Mouse (Mus musculus) intestine, postnatal 0 days (tissue): ENCODE results near the gene Vat1l. TPM values are rescaled to one million over a fixed set of nuclear protein-coding genes. Genes with fewer than 3 reads are reported as not detected.

ENCODE experiments used
- ATAC-seq: fragments of 200-750 bp; cut with Nextera tagmentation; 2 replicates; pipeline ENCODE4 v1.8.0; 2017; ENCODE audit warnings: mild to moderate bottlenecking, moderate TSS enrichment, moderate library complexity
- H3K27ac ChIP-seq: fragments of 300-500 bp; sonication (generic); 2 replicates; pipeline ENCODE4 v1.5.1; 2014; ENCODE audit warnings: mild to moderate bottlenecking, low read depth, low read length, moderate library complexity
- H3K27me3 ChIP-seq: fragments of 300-500 bp; sonication (generic); replicated peaks from 2 replicates; pipeline ENCODE4 v1.6.1; 2014; ENCODE audit warnings: low read length, mixed read lengths; ENCODE audit not compliant: control insufficient read depth, insufficient read depth
- H3K36me3 ChIP-seq: fragments of 300-500 bp; sonication (generic); 2 replicates; pipeline ENCODE4 v1.6.1; 2014; ENCODE audit warnings: mild to moderate bottlenecking, moderate library complexity; ENCODE audit not compliant: control insufficient read depth, insufficient read depth
- H3K4me1 ChIP-seq: fragments of 300-500 bp; sonication (generic); replicated peaks from 2 replicates; pipeline ENCODE4 v1.6.1; 2014; ENCODE audit warnings: antibody characterized with exemption, low read length, mixed read lengths; ENCODE audit not compliant: control insufficient read depth, insufficient read depth
- H3K4me2 ChIP-seq: fragments of 300-500 bp; sonication (generic); replicated peaks from 2 replicates; pipeline ENCODE4 v1.6.1; 2014; ENCODE audit warnings: low read depth, mild to moderate bottlenecking, moderate library complexity
- H3K4me3 ChIP-seq: fragments of 300-500 bp; sonication (generic); 2 replicates; pipeline ENCODE4 v1.5.1; 2014; ENCODE audit warnings: low read depth, low read length
- H3K9ac ChIP-seq: fragments of 300-500 bp; sonication (generic); 2 replicates; pipeline ENCODE4 v1.6.1; 2014; ENCODE audit warnings: mild to moderate bottlenecking, low read depth, low read length
- H3K9me3 ChIP-seq: fragments of 300-500 bp; sonication (generic); 2 replicates; pipeline ENCODE4 v1.6.1; 2016; ENCODE audit warnings: mixed run types; ENCODE audit not compliant: control insufficient read depth
- CTCF ChIP-seq: sonication (generic); IDR thresholded peaks from 2 replicates; pipeline ENCODE4 v1.5.1; 2016; ENCODE audit warnings: low read depth, mild to moderate bottlenecking, control low read depth, antibody characterized with exemption, moderate library complexity
- whole genome bisulfite sequencing: fragments of 180-500 bp; shearing (Covaris S2); extraction: QIAGEN DNeasy Blood & Tissue Kit; methylation state at CpG from one replicate; pipeline ENCODE4 v1.1.7; 2014; 5-methylcytosine and 5-hydroxymethylcytosine counted together
- polyA plus RNA-seq: library from polyadenylated mRNA; unstranded; fragments of >200 nt; fragmentation: Nextera tagmentation; extraction: Ambion mirVana; gene quantifications from 2 replicates; pipeline ENCODE4 v1.2.1, GENCODE M21; 2015

Gene Vat1l
- polyA plus RNA-seq, 1 experiment from 2014 or later, result 2.8 TPM

- H3K27me3 ChIP-seq, result no peaks in the 10 kb centered on the region
- H3K4me2 ChIP-seq, result no peak overlapping the region
- no peaks in the 10 kb centered on the region for H3K4me1 ChIP-seq
- no peaks in the 10 kb centered on the region for H3K9me3 ChIP-seq
- ATAC-seq, result no peak
- H3K27ac ChIP-seq, result no peak overlapping the region
- H3K36me3 ChIP-seq, result no peaks in the 10 kb centered on the region
- TF ChIP-seq CTCF, result no peak
- no peak overlapping the region for H3K9ac ChIP-seq
- no peak overlapping the region for H3K4me3 ChIP-seq
- WGBS, result 86% methylated on average over 5 of the region's 5 CpGs
Observed at GRCm38 (mm10) chr8:114398326-114398725, 192.9 kb downstream of the Vat1l start.

- Histone ChIP-seq H3K9ac (no peak overlapping the region), H3K27me3 (no peaks in the 10 kb centered on the region), H3K36me3 (no peaks in the 10 kb centered on the region), H3K9me3 (no peaks in the 10 kb centered on the region), H3K4me2 (no peak overlapping the region), H3K27ac (no peak overlapping the region), H3K4me1 (no peaks in the 10 kb centered on the region), H3K4me3 (no peak overlapping the region)
- no peak for TF ChIP-seq CTCF
- WGBS, result 95% methylated on average over 5 of the region's 5 CpGs
- ATAC-seq, result no peak
Observed at GRCm38 (mm10) chr8:114399273-114399672, 193.9 kb downstream of the Vat1l start.

DNA sequence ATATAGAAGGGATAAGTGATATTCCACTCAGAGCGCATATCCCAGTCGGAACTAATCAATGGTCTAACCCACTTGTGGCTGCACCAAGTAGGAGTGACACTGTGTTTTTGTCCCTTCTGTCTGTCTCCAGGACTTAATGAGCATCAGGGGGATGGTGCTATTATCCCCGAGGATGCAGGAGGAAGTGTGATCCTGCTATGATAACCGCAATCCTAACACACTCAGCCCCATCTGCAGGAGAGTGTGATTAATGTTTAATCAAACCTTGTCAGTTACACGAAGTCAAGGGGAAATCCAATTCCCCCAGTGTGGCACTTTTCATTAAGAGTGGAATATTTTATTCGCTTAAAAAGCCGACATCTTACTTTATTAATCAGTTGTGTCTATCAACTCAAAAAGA lies 196.3 kb downstream of the Vat1l start:
- no peak overlapping the region for H3K9ac ChIP-seq
- WGBS, result 64% methylated on average over 7 of the region's 7 CpGs
- no peaks in the 10 kb centered on the region for H3K36me3 ChIP-seq
- TF ChIP-seq CTCF, result no peak
- no peak overlapping the region for H3K4me3 ChIP-seq
- no peak overlapping the region for H3K4me2 ChIP-seq
- H3K27me3 ChIP-seq, result no peaks in the 10 kb centered on the region
- no peaks in the 10 kb centered on the region for H3K9me3 ChIP-seq
- no peaks in the 10 kb centered on the region for H3K4me1 ChIP-seq
- ATAC-seq, result no peak
- no peak overlapping the region for H3K27ac ChIP-seq

DNA sequence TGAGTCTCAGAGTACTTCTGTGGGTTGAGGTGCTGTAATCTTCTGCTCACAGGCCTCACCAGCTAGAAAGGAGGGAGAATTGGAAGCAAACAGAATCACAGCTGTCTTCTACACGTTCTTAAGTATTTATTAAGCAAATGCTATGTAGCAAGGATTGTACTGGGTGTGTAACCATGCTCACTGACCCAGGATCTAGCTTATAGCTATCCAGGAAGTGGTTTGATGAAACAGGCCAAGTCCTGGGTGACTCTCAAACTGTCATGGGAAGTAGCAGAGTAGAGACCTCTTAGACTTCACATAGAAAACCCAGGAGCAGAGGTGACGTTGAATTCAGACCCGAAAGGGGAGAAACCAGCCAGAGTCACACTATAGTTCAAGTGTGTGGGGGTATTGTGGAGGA lies 206.0 kb downstream of the Vat1l start:
- no peak overlapping the region for H3K4me2 ChIP-seq
- H3K4me3 ChIP-seq, result no peak overlapping the region
- no peaks in the 10 kb centered on the region for H3K9me3 ChIP-seq
- no peaks in the 10 kb centered on the region for H3K36me3 ChIP-seq
- no peaks in the 10 kb centered on the region for H3K4me1 ChIP-seq
- 73% methylated on average over 3 of the region's 3 CpGs for WGBS
- no peak overlapping the region for H3K9ac ChIP-seq
- TF ChIP-seq CTCF, result no peak
- ATAC-seq, result no peak
- no peak overlapping the region for H3K27ac ChIP-seq
- H3K27me3 ChIP-seq, result no peaks in the 10 kb centered on the region

GRCm38 (mm10) chr8:114417786-114418185 lies 212.4 kb downstream of the Vat1l start, which contains the start of gene Clec3a:
Gene Clec3a, plus strand, starts transcription at chr8:114418086.
- Histone ChIP-seq H3K4me2 (no peak within 1 kb of the TSS), H3K27ac (no peak within 1 kb of the TSS), H3K27me3 (no peaks in the 10 kb centered on the region), H3K36me3 (no peaks in the 10 kb centered on the region), H3K4me3 (no peak within 1 kb of the TSS), H3K9ac (no peak within 1 kb of the TSS), H3K4me1 (no peaks in the 10 kb centered on the region), H3K9me3 (no peaks in the 10 kb centered on the region)
- no peak for ATAC-seq
- no peak for TF ChIP-seq CTCF
- WGBS, result 75% methylated on average over 8 of the region's 8 CpGs

DNA sequence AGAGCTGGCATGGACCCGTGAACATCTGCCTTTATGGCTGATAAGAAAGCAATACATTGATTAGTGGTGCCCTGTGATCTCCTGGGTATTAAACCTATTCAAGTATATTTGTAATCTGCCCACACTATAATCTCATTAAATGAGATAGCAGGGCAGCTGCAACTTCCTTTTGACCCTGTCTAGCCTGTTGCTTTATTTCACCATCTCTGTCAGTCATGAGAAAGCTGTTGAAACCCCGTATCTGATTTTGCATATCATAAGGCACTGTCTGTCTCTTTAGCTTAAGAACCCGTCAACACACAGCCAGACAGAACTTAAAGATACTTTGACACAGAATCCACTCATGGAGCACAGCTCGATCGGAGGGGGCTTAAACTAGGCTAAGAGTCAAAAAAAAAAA lies 213.1 kb downstream of the Vat1l start:
- no peak for ATAC-seq
- no peaks in the 10 kb centered on the region for H3K27me3 ChIP-seq
- TF ChIP-seq CTCF, result no peak
- H3K9me3 ChIP-seq, result no peaks in the 10 kb centered on the region
- H3K9ac ChIP-seq, result no peak overlapping the region
- no peaks in the 10 kb centered on the region for H3K36me3 ChIP-seq
- H3K4me3 ChIP-seq, result no peak overlapping the region
- H3K27ac ChIP-seq, result no peak overlapping the region
- no peak overlapping the region for H3K4me2 ChIP-seq
- WGBS, result 60% methylated on average over 5 of the region's 5 CpGs
- H3K4me1 ChIP-seq, result no peaks in the 10 kb centered on the region

DNA sequence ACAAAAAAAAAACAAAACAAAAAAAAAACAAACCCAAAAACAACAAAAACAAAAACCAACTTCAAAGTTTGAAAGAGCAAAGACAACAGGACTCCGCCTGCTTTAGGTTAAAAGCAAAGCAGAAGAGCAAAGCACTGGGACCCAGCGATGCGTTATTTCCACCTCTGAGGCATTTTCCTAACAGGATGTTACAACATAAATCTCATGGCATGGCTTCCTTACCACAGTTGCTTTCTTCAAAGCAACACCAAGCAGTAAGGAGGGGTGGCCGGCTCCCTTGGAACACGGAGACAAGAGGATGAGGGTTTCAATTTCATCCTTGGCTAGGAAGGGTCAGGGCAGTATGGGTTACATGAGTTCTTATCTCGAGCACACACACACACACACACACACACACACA lies 213.5 kb downstream of the Vat1l start:
- no peak overlapping the region for H3K9ac ChIP-seq
- 64% methylated on average over 6 of the region's 6 CpGs for WGBS

More for the DNA sequence above, 213.5 kb downstream of the Vat1l start:
- Histone ChIP-seq H3K4me1 (no peaks in the 10 kb centered on the region), H3K27me3 (no peaks in the 10 kb centered on the region), H3K27ac (no peak overlapping the region), H3K4me3 (no peak overlapping the region), H3K4me2 (no peak overlapping the region), H3K36me3 (no peaks in the 10 kb centered on the region), H3K9me3 (no peaks in the 10 kb centered on the region)
- TF ChIP-seq CTCF, result no peak
- ATAC-seq, result no peak
